ENCODE assay signal across 8 mouse cellular contexts in genomic region chr5:105518626-105519095, GRCm38 (mm10). TPM values are rescaled to one million over a fixed set of nuclear protein-coding genes. Genes with fewer than 3 reads are reported as not detected.
DNase-seq lines count a peak whose midpoint lies in the region; ATAC-seq and TF ChIP-seq lines count a peak whose summit lies in the region.

No protein-coding gene starts in this region.

- peak overlapping the region; percentile 85 for H3K4me2 ChIP-seq in forebrain, embryonic 14.5 days (ENCODE audit: low read length)
- peak overlapping the region; percentile 94 for H3K4me2 ChIP-seq in limb, embryonic 14.5 days (replicated peaks; ENCODE audit: low read depth, low read length, severe bottlenecking)
- H3K4me2 ChIP-seq in neural tube, embryonic 13.5 days, result peak overlapping the region; percentile 90

- peak overlapping the region; percentile 84 for H3K9ac ChIP-seq in forebrain, embryonic 14.5 days (ENCODE audit: low read length)
- peak overlapping the region; percentile 80 for H3K9ac ChIP-seq in limb, embryonic 14.5 days (ENCODE audit: low read depth, low read length, severe bottlenecking)
- H3K9ac ChIP-seq in neural tube, embryonic 13.5 days, result peak overlapping the region; percentile 89

- peak overlapping the region; percentile 82 for H3K27ac ChIP-seq in forebrain, embryonic 14.5 days (ENCODE audit: low read depth, low read length)
- no peak overlapping the region; the same call in 1 of the 2 replicates for H3K27ac ChIP-seq in limb, embryonic 14.5 days (replicated peaks; ENCODE audit: low read depth, low read length)
- H3K27ac ChIP-seq in neural tube, embryonic 13.5 days (replicated peaks), result peak overlapping the region; percentile 85

- H3K4me3 ChIP-seq in forebrain, embryonic 14.5 days (ENCODE audit: low read depth, low read length), result peak overlapping the region; percentile 73
- peak overlapping the region; percentile 76 for H3K4me3 ChIP-seq in limb, embryonic 14.5 days (replicated peaks; ENCODE audit: low read length)
- peak overlapping the region; percentile 71 for H3K4me3 ChIP-seq in neural tube, embryonic 13.5 days

- ATAC-seq in forebrain, embryonic 14.5 days, result peak; percentile 28
- ATAC-seq in limb, embryonic 14.5 days (ENCODE audit: low FRiP score, low read depth), result no peak
- peak; percentile 57 for ATAC-seq in neural tube, embryonic 13.5 days (ENCODE audit: low read depth)

- no peaks in the 10 kb centered on the region for H3K9me3 ChIP-seq in forebrain, embryonic 14.5 days (replicated peaks; ENCODE audit: control insufficient read depth, low read length)
- no peaks in the 10 kb centered on the region for H3K9me3 ChIP-seq in limb, embryonic 14.5 days (ENCODE audit: control insufficient read depth, low read length)
- no peaks in the 10 kb centered on the region for H3K9me3 ChIP-seq in neural tube, embryonic 13.5 days

- WGBS in forebrain, embryonic 14.5 days, result under 1% methylated on average over 16 of the region's 16 CpGs
- WGBS in limb, embryonic 14.5 days, result under 1% methylated on average over 16 of the region's 16 CpGs
- 0% methylated on average over 16 of the region's 16 CpGs for WGBS in neural tube, embryonic 13.5 days

- peak; percentile 41 for DNase-seq in layer of hippocampus, adult 11-12 months (ENCODE audit: low spot score)
- no peak for DNase-seq in layer of hippocampus, adult 9-10 months (ENCODE audit: low spot score)
- DNase-seq in R1 (ENCODE audit: low read depth, low spot score), result peak; percentile 67
- peak; percentile 57 for DNase-seq in forebrain, embryonic 14.5 days (ENCODE audit: low spot score)
- no peak for DNase-seq in limb, embryonic 14.5 days (ENCODE audit: low spot score)
- no peak for DNase-seq in adrenal gland, postnatal 10 days
- no peak for DNase-seq in cerebellum, adult 9-11 months

- no peaks in the 10 kb centered on the region for H3K27me3 ChIP-seq in forebrain, embryonic 14.5 days (replicated peaks; ENCODE audit: control insufficient read depth, insufficient read depth, low read length)
- H3K27me3 ChIP-seq in limb, embryonic 14.5 days (ENCODE audit: control insufficient read depth, insufficient read depth, low read length), result no peaks in the 10 kb centered on the region
- 0 out of 2 replicates have a peak, but pooled peaks cover 2% of the 10 kb centered on the region for H3K27me3 ChIP-seq in neural tube, embryonic 13.5 days

- no peaks in the 10 kb centered on the region for H3K36me3 ChIP-seq in forebrain, embryonic 14.5 days (ENCODE audit: control insufficient read depth, insufficient read depth, low read length)
- no peaks in the 10 kb centered on the region for H3K36me3 ChIP-seq in limb, embryonic 14.5 days (ENCODE audit: control insufficient read depth, insufficient read depth, low read length)
- no peaks in the 10 kb centered on the region for H3K36me3 ChIP-seq in neural tube, embryonic 13.5 days

- TF ChIP-seq POLR2A in limb, embryonic 14.5 days (IDR thresholded peaks at IDR 0.05; ENCODE audit: borderline replicate concordance, extremely low read depth, insufficient read depth, insufficient read length), result no peak

- H3K4me1 ChIP-seq in forebrain, embryonic 14.5 days (ENCODE audit: control insufficient read depth, insufficient read depth, low read length), result peaks cover 12% of the 10 kb centered on the region
- peaks cover 11% of the 10 kb centered on the region; the same call in 1 of the 2 replicates for H3K4me1 ChIP-seq in limb, embryonic 14.5 days (ENCODE audit: control insufficient read depth, insufficient read depth, low read length)
- peaks cover 26% of the 10 kb centered on the region for H3K4me1 ChIP-seq in neural tube, embryonic 13.5 days (replicated peaks)

RNA-seq across cellular contexts. Expression of gene Lrrc8c, which starts 0.5 kb away (rescaled TPM):
- polyA plus RNA-seq in forebrain, embryonic 14.5 days (2014; fragmentation: Nextera tagmentation; extraction: Ambion mirVana), result 8.6 and 10.2 TPM in 2 replicates
- 13.0 and 20.2 TPM in 2 replicates for polyA plus RNA-seq in limb, embryonic 14.5 days (2012; rRNA removed)
- 19.6 and 19.7 TPM in 2 replicates for polyA plus RNA-seq in limb, embryonic 14.5 days (2014; fragmentation: Nextera tagmentation; extraction: Ambion mirVana)
- 10.3 and 15.1 TPM in 2 replicates for polyA plus RNA-seq in neural tube, embryonic 13.5 days (2015; fragmentation: Nextera tagmentation; extraction: Ambion mirVana)
- total RNA-seq in adrenal gland, postnatal 10 days (2021), result 10 to 100 TPM; 27.1 to 28.4 TPM

Comparison
In these comparisons a context has a peak if more than half of its experiments do, and no peak if none do; other contexts are left out.
1. DNase-seq: peak in layer of hippocampus, adult 11-12 months (single experiment), R1 (single experiment) and forebrain, embryonic 14.5 days (single experiment); none in layer of hippocampus, adult 9-10 months (single experiment), limb, embryonic 14.5 days (single experiment), adrenal gland, postnatal 10 days (single experiment) and cerebellum, adult 9-11 months (single experiment).
2. Peak in every context shown above with its lines, with median percentiles within 50 percentile points of each other: H3K4me2 ChIP-seq, H3K4me3 ChIP-seq and H3K9ac ChIP-seq.